Mouse (Mus musculus) stomach, postnatal 0 days (tissue): ENCODE data around the gene Kcna7. TPM values are rescaled to one million over a fixed set of nuclear protein-coding genes. Genes with fewer than 3 reads are reported as not detected.

Experiments used
- ATAC-seq: fragments of 200-750 bp; cut with Nextera tagmentation; 2 replicates; pipeline ENCODE4 v1.8.0; 2017; ENCODE audit not compliant: low FRiP score, low TSS enrichment
- DNase-seq: peaks from one replicate; pipeline ENCODE4 v3.0.0-alpha.2; 2016; ENCODE audit warnings: low spot score
- H3K27ac ChIP-seq: fragments of 300-500 bp; sonication (generic); replicated peaks from 2 replicates; pipeline ENCODE4 v1.5.1; 2014; ENCODE audit warnings: mild to moderate bottlenecking, control low read depth
- H3K27me3 ChIP-seq: fragments of 300-500 bp; sonication (generic); 2 replicates; pipeline ENCODE4 v1.6.1; 2014; ENCODE audit warnings: low read length; ENCODE audit not compliant: control insufficient read depth, insufficient read depth
- H3K36me3 ChIP-seq: fragments of 300-500 bp; sonication (generic); 2 replicates; pipeline ENCODE4 v1.6.1; 2014; ENCODE audit warnings: low read length, mixed read lengths; ENCODE audit not compliant: control insufficient read depth, insufficient read depth
- H3K4me1 ChIP-seq: fragments of 300-500 bp; sonication (generic); replicated peaks from 2 replicates; pipeline ENCODE4 v1.6.1; 2014; ENCODE audit warnings: antibody characterized with exemption; ENCODE audit not compliant: control insufficient read depth, insufficient read depth
- H3K4me2 ChIP-seq: fragments of 300-500 bp; sonication (generic); replicated peaks from 2 replicates; pipeline ENCODE4 v1.6.1; 2014; ENCODE audit warnings: low read depth, mild to moderate bottlenecking, control low read depth, moderate library complexity
- H3K4me3 ChIP-seq: fragments of 300-500 bp; sonication (generic); 2 replicates; pipeline ENCODE4 v1.5.1; 2014; ENCODE audit warnings: low read depth, low read length, control low read depth
- H3K9ac ChIP-seq: fragments of 300-500 bp; sonication (generic); 2 replicates; pipeline ENCODE4 v1.6.1; 2014; ENCODE audit warnings: mild to moderate bottlenecking, low read length, control low read depth, mixed read lengths
- H3K9me3 ChIP-seq: fragments of 300-500 bp; sonication (generic); 2 replicates; pipeline ENCODE4 v1.6.1; 2016; ENCODE audit warnings: low read length; ENCODE audit not compliant: control insufficient read depth
- CTCF ChIP-seq: IDR thresholded peaks from 2 replicates; pipeline ENCODE4 v1.5.1; 2016; ENCODE audit warnings: antibody characterized with exemption, low read depth, mild to moderate bottlenecking, moderate library complexity
- EP300 ChIP-seq: optimal IDR thresholded peaks from 2 replicates; pipeline ENCODE3; 2016; ENCODE audit warnings: antibody characterized with exemption
- WGBS: fragments of 180-500 bp; shearing (Covaris S2); extraction: QIAGEN DNeasy Blood & Tissue Kit; methylation state at CpG from one replicate; pipeline ENCODE4 v1.1.7; 2014; 5-methylcytosine and 5-hydroxymethylcytosine counted together
- polyA plus RNA-seq: library from polyadenylated mRNA; unstranded; fragments of >200 nt; fragmentation: Nextera tagmentation; extraction: Ambion mirVana; gene quantifications from 2 replicates; pipeline ENCODE4 v1.2.1, GENCODE M21; 2015

Gene Kcna7
- polyA plus RNA-seq, 1 experiment from 2014 or later: 0.17 TPM

- Histone ChIP-seq H3K9me3 (no peaks in the 10 kb centered on the region), H3K4me1 (peaks cover 4% of the 10 kb centered on the region; the same call in 1 of the 2 replicates), H3K4me2 (no peak overlapping the region), H3K27ac (no peak overlapping the region), H3K36me3 (peaks cover 8% of the 10 kb centered on the region; the same call in 1 of the 2 replicates), H3K4me3 (no peak overlapping the region), H3K27me3 (no peaks in the 10 kb centered on the region), H3K9ac (no peak overlapping the region)
- DNase-seq (no peak), ATAC-seq (no peak)
- no peak for TF ChIP-seq EP300
- no peak for TF ChIP-seq CTCF
- 75% methylated on average over 2 of the region's 2 CpGs for WGBS
These were observed 8.7 kb upstream of the Kcna7 start for GRCm38 (mm10) chr7:45396787-45397186.

- no peak for ATAC-seq
- TF ChIP-seq EP300 (no peak), CTCF (no peak)
These were observed 3.9 kb upstream of the Kcna7 start for GRCm38 (mm10) chr7:45401521-45402085.

GRCm38 (mm10) chr7:45403532-45404261, 1.8 kb upstream of the Kcna7 start:
- TF ChIP-seq EP300: no peak
- TF ChIP-seq CTCF: peak; percentile 77
- DNase-seq (peak; percentile 83), ATAC-seq (no peak)
- Histone ChIP-seq H3K36me3 (no peaks in the 10 kb centered on the region), H3K9me3 (no peaks in the 10 kb centered on the region), H3K4me2 (no peak overlapping the region), H3K27ac (no peak overlapping the region), H3K4me1 (no peaks in the 10 kb centered on the region; the same call in 1 of the 2 replicates), H3K4me3 (no peak overlapping the region), H3K9ac (no peak overlapping the region), H3K27me3 (peaks cover 12% of the 10 kb centered on the region)
- WGBS: 44% methylated on average over 6 of the region's 6 CpGs

More at GRCm38 (mm10) chr7:45401521-45402085, 3.9 kb upstream of the Kcna7 start:
- peaks cover 12% of the 10 kb centered on the region for H3K27me3 ChIP-seq
- no peaks in the 10 kb centered on the region for H3K9me3 ChIP-seq
- DNase-seq: no peak
- H3K4me2 ChIP-seq: no peak overlapping the region
- no peak overlapping the region for H3K4me3 ChIP-seq
- no peak overlapping the region for H3K27ac ChIP-seq
- H3K36me3 ChIP-seq: no peaks in the 10 kb centered on the region
- no peak overlapping the region for H3K9ac ChIP-seq
- 59% methylated on average over 10 of the region's 10 CpGs for WGBS
- H3K4me1 ChIP-seq: no peaks in the 10 kb centered on the region; the same call in 1 of the 2 replicates

- H3K4me2 ChIP-seq: peak overlapping the region; percentile 58
- TF ChIP-seq EP300 (no peak), CTCF (peak; percentile 35)
- 0 out of 2 replicates have a peak overlapping the region, but pooled peaks have one; percentile 13 for H3K9ac ChIP-seq
- WGBS: 1% methylated on average over 112 of the region's 114 CpGs
- ATAC-seq (peak; percentile 47), DNase-seq (peak; percentile 35)
- H3K4me1 ChIP-seq: no peaks in the 10 kb centered on the region; the same call in 1 of the 2 replicates
- no peaks in the 10 kb centered on the region for H3K36me3 ChIP-seq
- no peak overlapping the region for H3K27ac ChIP-seq
- peak overlapping the region; percentile 42 for H3K4me3 ChIP-seq
- no peaks in the 10 kb centered on the region for H3K9me3 ChIP-seq
- peaks cover 12% of the 10 kb centered on the region for H3K27me3 ChIP-seq
These were observed 1.0 kb downstream of the Kcna7 start for GRCm38 (mm10) chr7:45406157-45407156.

- ATAC-seq: no peak
- Histone ChIP-seq H3K27ac (no peak overlapping the region), H3K9me3 (no peaks in the 10 kb centered on the region), H3K36me3 (no peaks in the 10 kb centered on the region), H3K9ac (no peak overlapping the region), H3K4me3 (no peak overlapping the region), H3K4me1 (no peaks in the 10 kb centered on the region; the same call in 1 of the 2 replicates), H3K4me2 (no peak overlapping the region), H3K27me3 (peaks cover 12% of the 10 kb centered on the region)
- DNase-seq: no peak
- whole genome bisulfite sequencing: 73% methylated on average over 10 of the region's 10 CpGs
- no peak for TF ChIP-seq CTCF
- TF ChIP-seq EP300: no peak
These were observed 2.4 kb downstream of the Kcna7 start for GRCm38 (mm10) chr7:45407836-45408235.
